ENCODE assay signal across 20 mouse cellular contexts in genomic region chr5:125495655-125496054, GRCm38 (mm10). TPM values are rescaled to one million over a fixed set of nuclear protein-coding genes. Genes with fewer than 3 reads are reported as not detected.
DNase-seq lines count a peak whose midpoint lies in the region; ATAC-seq lines count a peak whose summit lies in the region.
"Had no signal": no experiment of that assay in that cellular context is flagged by ENCODE, and none has a peak within 500 bp of the region (broad histone marks: within the 10 kb centered on the region; RNA-seq: fewer than 3 reads in every experiment).

No protein-coding gene starts in this region.

- H3K27ac ChIP-seq in heart, embryonic 11.5 days (ENCODE audit: low read depth, low read length), result no peak overlapping the region
- H3K27ac ChIP-seq in kidney, embryonic 14.5 days (ENCODE audit: low read depth, low read length), result no peak overlapping the region
- no peak overlapping the region for H3K27ac ChIP-seq in liver, embryonic 11.5 days (ENCODE audit: low read depth, low read length)
- H3K27ac ChIP-seq: embryonic facial prominence, embryonic 15.5 days; forebrain, embryonic 13.5 days; hindbrain, embryonic 15.5 days; kidney, postnatal 0 days; liver, embryonic 12.5 days; neural tube, embryonic 12.5 days had no signal

- no peak overlapping the region for H3K4me2 ChIP-seq in heart, embryonic 11.5 days
- H3K4me2 ChIP-seq in kidney, embryonic 14.5 days (replicated peaks; ENCODE audit: low read depth, low read length), result no peak overlapping the region
- H3K4me2 ChIP-seq in liver, embryonic 11.5 days, result no peak overlapping the region
- H3K4me2 ChIP-seq: embryonic facial prominence, embryonic 15.5 days; forebrain, embryonic 13.5 days; hindbrain, embryonic 15.5 days; liver, embryonic 12.5 days; neural tube, embryonic 12.5 days had no signal

- no peak overlapping the region for H3K9ac ChIP-seq in heart, embryonic 11.5 days (ENCODE audit: low read depth, low read length)
- H3K9ac ChIP-seq in kidney, embryonic 14.5 days (ENCODE audit: low read depth, low read length), result no peak overlapping the region
- H3K9ac ChIP-seq in liver, embryonic 11.5 days (ENCODE audit: low read depth, low read length), result no peak overlapping the region
- H3K9ac ChIP-seq: embryonic facial prominence, embryonic 15.5 days; forebrain, embryonic 13.5 days; hindbrain, embryonic 15.5 days; liver, embryonic 12.5 days; neural tube, embryonic 12.5 days had no signal

- H3K36me3 ChIP-seq in heart, embryonic 11.5 days (ENCODE audit: control insufficient read depth, insufficient read depth, low read length), result no peaks in the 10 kb centered on the region; the same call in none of the 2 replicates
- peaks cover 33% of the 10 kb centered on the region; the same call in 1 of the 2 replicates for H3K36me3 ChIP-seq in kidney, embryonic 14.5 days (ENCODE audit: control insufficient read depth, insufficient read depth, low read length)
- H3K36me3 ChIP-seq in liver, embryonic 11.5 days (ENCODE audit: control insufficient read depth, insufficient read depth, low read length), result no peaks in the 10 kb centered on the region

- DNase-seq in heart, adult 18-20 months, result peak; percentile 39 to 60
- peak; percentile 27 to 61 for DNase-seq in kidney, postnatal 25 days
- DNase-seq in gastrocnemius, adult 8-10 months (ENCODE audit: low spot score in 2 of 2), result peak; percentile 38 to 57
- DNase-seq in urinary bladder, postnatal 4 days (ENCODE audit: low spot score in 2 of 2), result no peak
- DNase-seq in liver, embryonic 11.5 days (ENCODE audit: low spot score), result no peak
- DNase-seq: cerebellum, adult 9-10 months; right cerebral cortex, postnatal 25 days had no signal

- H3K27me3 ChIP-seq in heart, embryonic 11.5 days (ENCODE audit: control insufficient read depth, insufficient read depth, low read length), result no peaks in the 10 kb centered on the region
- no peaks in the 10 kb centered on the region for H3K27me3 ChIP-seq in kidney, embryonic 14.5 days (ENCODE audit: control insufficient read depth, insufficient read depth, low read length)
- no peaks in the 10 kb centered on the region for H3K27me3 ChIP-seq in liver, embryonic 11.5 days (replicated peaks; ENCODE audit: control insufficient read depth, insufficient read depth, low read length)
- H3K27me3 ChIP-seq: embryonic facial prominence, embryonic 15.5 days; forebrain, embryonic 13.5 days; hindbrain, embryonic 15.5 days; liver, embryonic 12.5 days; neural tube, embryonic 12.5 days had no signal

- H3K9me3 ChIP-seq in heart, embryonic 11.5 days (replicated peaks; ENCODE audit: control insufficient read depth, low read length), result no peaks in the 10 kb centered on the region
- H3K9me3 ChIP-seq in kidney, embryonic 14.5 days (ENCODE audit: control insufficient read depth, low read length), result no peaks in the 10 kb centered on the region
- H3K9me3 ChIP-seq in liver, embryonic 11.5 days (ENCODE audit: control insufficient read depth, low read length), result no peaks in the 10 kb centered on the region
- H3K9me3 ChIP-seq: embryonic facial prominence, embryonic 15.5 days; forebrain, embryonic 13.5 days; hindbrain, embryonic 15.5 days; liver, embryonic 12.5 days; neural tube, embryonic 12.5 days had no signal

- no peaks in the 10 kb centered on the region for H3K4me1 ChIP-seq in heart, embryonic 11.5 days (ENCODE audit: control insufficient read depth, insufficient read depth, low read length)
- H3K4me1 ChIP-seq in kidney, embryonic 14.5 days (ENCODE audit: control insufficient read depth, insufficient read depth, low read length), result no peaks in the 10 kb centered on the region
- no peaks in the 10 kb centered on the region for H3K4me1 ChIP-seq in liver, embryonic 11.5 days (replicated peaks; ENCODE audit: control insufficient read depth, insufficient read depth, low read length)
- H3K4me1 ChIP-seq: liver, embryonic 12.5 days; neural tube, embryonic 12.5 days had no signal

- H3K4me3 ChIP-seq in heart, embryonic 11.5 days (ENCODE audit: low read depth, low read length), result no peak overlapping the region
- H3K4me3 ChIP-seq in kidney, embryonic 14.5 days (ENCODE audit: low read length), result no peak overlapping the region
- H3K4me3 ChIP-seq in liver, embryonic 11.5 days (ENCODE audit: low read depth, low read length), result no peak overlapping the region
- H3K4me3 ChIP-seq: embryonic facial prominence, embryonic 15.5 days; forebrain, embryonic 13.5 days; hindbrain, embryonic 15.5 days; liver, embryonic 12.5 days; neural tube, embryonic 12.5 days had no signal

- ATAC-seq in heart, embryonic 11.5 days (replicated peaks; ENCODE audit: insufficient number of reproducible peaks, low FRiP score, low TSS enrichment), result no peak
- ATAC-seq in kidney, embryonic 14.5 days (ENCODE audit: low FRiP score, low TSS enrichment), result no peak
- ATAC-seq in inflammation-experienced regulatory T-cells, adult 6 months, result no peak
- ATAC-seq in liver, embryonic 11.5 days (replicated peaks; ENCODE audit: low FRiP score), result no peak
- ATAC-seq: forebrain, embryonic 13.5 days; liver, embryonic 12.5 days; midbrain, embryonic 16.5 days had no signal

- 90% methylated on average over 10 of the region's 10 CpGs for WGBS in heart, embryonic 11.5 days (ENCODE audit: insufficient replicate concordance)
- 92% methylated on average over 10 of the region's 10 CpGs for WGBS in kidney, embryonic 14.5 days
- WGBS in liver, embryonic 11.5 days, result 91% methylated on average over 10 of the region's 10 CpGs

RNA-seq across cellular contexts. Expression of gene Aacs, which starts 20.0 kb away (rescaled TPM):
- 1 to 10 TPM; 4.9 to 9.9 TPM for total RNA-seq in heart, adult 18-20 months (2021)
- polyA plus RNA-seq in heart, embryonic 11.5 days (2014; fragmentation: Nextera tagmentation; extraction: Ambion mirVana), result 14.2 and 15.5 TPM in 2 replicates
- 21.0 and 36.6 TPM in 2 replicates for polyA plus RNA-seq in kidney, embryonic 14.5 days (2014; fragmentation: Nextera tagmentation; extraction: Ambion mirVana)
- total RNA-seq in gastrocnemius, adult 8-10 months (2022), result 1 to 10 TPM; 1.9 to 5.4 (median 4.8) TPM
- polyA plus RNA-seq in inflammation-experienced regulatory T-cells, adult 6 months (2017; shearing (Covaris generic)), result 10 to 100 TPM; 22.5 to 25.4 (median 24.7) TPM
- polyA plus RNA-seq in liver, embryonic 11.5 days (2014; fragmentation: Nextera tagmentation; extraction: Ambion mirVana), result 29.3 and 29.7 TPM in 2 replicates

RNA-seq across cellular contexts. Expression of gene Tmem132b, which starts 35.9 kb away (rescaled TPM):
- total RNA-seq in heart, adult 18-20 months (2021), result not detected
- polyA plus RNA-seq in heart, embryonic 11.5 days (2014; fragmentation: Nextera tagmentation; extraction: Ambion mirVana), result 0.03 TPM in 2 replicates
- polyA plus RNA-seq in kidney, embryonic 14.5 days (2014; fragmentation: Nextera tagmentation; extraction: Ambion mirVana), result 0.24 and 0.46 TPM in 2 replicates
- 1 to 10 TPM; 2.6 to 7.0 (median 4.5) TPM for total RNA-seq in gastrocnemius, adult 8-10 months (2022)
- polyA plus RNA-seq in inflammation-experienced regulatory T-cells, adult 6 months (2017; shearing (Covaris generic)), result not detected
- 0.05 and 0.15 TPM in 2 replicates for polyA plus RNA-seq in liver, embryonic 11.5 days (2014; fragmentation: Nextera tagmentation; extraction: Ambion mirVana)
- total RNA-seq: megakaryocyte progenitor cell, adult 5-6 weeks had no signal
- polyA plus RNA-seq: heart, embryonic 16.5 days; lung, embryonic 16.5 days had no signal

RNA-seq across cellular contexts. Expression of gene Bri3bp, which starts 54.3 kb away (rescaled TPM):
- total RNA-seq in heart, adult 18-20 months (2021), result 10 to 100 TPM; 50.9 to 54.5 TPM
- 30.8 and 32.7 TPM in 2 replicates for polyA plus RNA-seq in heart, embryonic 11.5 days (2014; fragmentation: Nextera tagmentation; extraction: Ambion mirVana)
- 29.6 and 39.8 TPM in 2 replicates for polyA plus RNA-seq in kidney, embryonic 14.5 days (2014; fragmentation: Nextera tagmentation; extraction: Ambion mirVana)
- 1 to 10 TPM; 3.0 to 4.6 (median 4.1) TPM for total RNA-seq in gastrocnemius, adult 8-10 months (2022)
- 10 to 100 TPM in 1 of 3 experiments, 1 to 10 TPM in 2; 5.6 to 12.9 (median 8.3) TPM for polyA plus RNA-seq in inflammation-experienced regulatory T-cells, adult 6 months (2017; shearing (Covaris generic))
- 63.6 and 67.9 TPM in 2 replicates for polyA plus RNA-seq in liver, embryonic 11.5 days (2014; fragmentation: Nextera tagmentation; extraction: Ambion mirVana)

Comparison
In these comparisons a context has a peak if more than half of its experiments do, and no peak if none do; other contexts are left out.
1. DNase-seq: peak in heart, adult 18-20 months (2 of 2), kidney, postnatal 25 days (2 of 2) and gastrocnemius, adult 8-10 months (2 of 2); none in urinary bladder, postnatal 4 days (0 of 2) and liver, embryonic 11.5 days (single experiment).